Mouse (Mus musculus) brain, adult 2 months (tissue): ENCODE data around the gene Galk2.

Source experiments
- DNase-seq: peaks from one replicate; pipeline ENCODE4 v3.0.0; 2011; ENCODE audit warnings: low read depth, low spot score

The Galk2 gene

DNA sequence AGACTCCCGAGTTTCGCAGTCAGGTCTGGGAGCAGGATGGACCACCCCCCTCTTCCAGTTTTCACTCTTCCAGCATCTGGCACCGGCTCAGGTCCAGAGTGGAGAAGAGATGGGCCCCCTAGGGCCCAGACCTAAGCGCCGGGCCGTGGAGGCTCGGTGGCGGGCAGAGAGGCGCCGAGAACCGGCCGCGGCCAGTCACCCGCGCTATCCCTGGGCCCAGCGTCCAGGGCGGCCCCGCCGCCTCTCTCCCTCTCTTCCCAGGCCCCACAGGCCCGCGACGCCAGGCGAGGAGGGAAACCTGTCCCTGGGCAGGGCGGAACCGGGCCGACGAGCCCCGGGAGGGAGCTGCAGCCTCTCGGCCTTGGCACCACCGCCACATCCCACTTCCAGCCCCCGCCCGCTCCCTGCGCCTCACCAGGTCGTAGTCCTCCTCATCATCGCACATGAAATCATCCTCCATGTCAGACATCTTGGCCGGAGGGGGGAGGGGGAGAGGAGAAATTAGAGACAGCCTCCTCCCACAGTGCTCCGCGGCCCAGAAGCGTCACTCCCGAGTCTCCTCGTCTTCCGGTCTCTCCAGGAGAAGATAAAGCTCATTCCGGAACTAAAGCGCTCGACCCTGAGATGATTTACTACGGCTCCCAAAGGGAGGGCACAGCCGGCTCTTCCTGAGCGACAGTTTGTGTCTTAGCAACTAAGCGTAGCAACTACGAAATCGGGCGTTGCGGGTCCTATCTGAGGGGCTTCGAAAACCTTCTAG is at the start of gene Galk2, which contains the start of gene Cops2:
Gene Galk2 (plus strand): TSS at position 589 of the 760 bp plus-strand sequence.
Gene Cops2 (minus strand): TSS at position 619 of the 760 bp plus-strand sequence.
- peak; percentile 99 for DNase-seq

DNA sequence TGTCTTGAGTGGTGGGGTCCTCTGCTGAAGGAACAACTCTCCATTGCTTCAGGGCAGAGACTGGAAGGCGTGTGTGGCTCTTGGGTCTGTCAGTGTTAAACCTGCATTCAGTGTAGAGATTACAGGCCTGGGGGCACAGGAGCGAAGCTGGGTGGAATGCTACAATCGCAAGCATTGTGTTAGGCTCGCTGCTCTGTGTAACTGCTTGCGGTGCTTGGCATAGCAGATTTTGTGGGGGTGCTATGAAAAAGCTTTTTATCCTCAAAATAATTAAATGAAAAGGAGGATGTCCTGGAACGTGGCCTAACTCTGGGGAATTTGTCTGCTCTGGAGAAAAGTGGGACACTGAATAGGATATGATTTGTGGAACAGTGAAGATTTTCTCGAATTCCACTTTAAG is 49.4 kb upstream of the Galk2 start:
- peak; percentile 90 for DNase-seq

DNA sequence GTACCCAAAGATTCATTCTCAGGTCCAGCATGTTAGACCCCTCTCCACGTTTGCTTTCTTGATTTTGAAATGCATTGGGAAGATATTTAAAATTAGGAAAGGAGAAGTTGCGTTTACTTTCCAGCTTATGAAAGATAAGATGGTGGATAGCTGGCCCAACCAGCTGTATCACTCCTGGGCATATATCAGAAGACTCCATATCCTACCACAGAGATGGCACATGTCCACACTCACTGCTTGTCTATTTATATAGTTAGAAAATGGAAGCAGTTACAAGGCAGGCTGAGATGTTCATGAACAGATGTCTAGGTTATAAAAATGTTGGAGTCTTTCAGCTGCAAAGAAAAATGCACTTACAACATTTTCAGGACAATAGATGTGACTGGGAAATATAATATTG is 47.6 kb upstream of the Galk2 start:
- DNase-seq, result peak; percentile 60

DNA sequence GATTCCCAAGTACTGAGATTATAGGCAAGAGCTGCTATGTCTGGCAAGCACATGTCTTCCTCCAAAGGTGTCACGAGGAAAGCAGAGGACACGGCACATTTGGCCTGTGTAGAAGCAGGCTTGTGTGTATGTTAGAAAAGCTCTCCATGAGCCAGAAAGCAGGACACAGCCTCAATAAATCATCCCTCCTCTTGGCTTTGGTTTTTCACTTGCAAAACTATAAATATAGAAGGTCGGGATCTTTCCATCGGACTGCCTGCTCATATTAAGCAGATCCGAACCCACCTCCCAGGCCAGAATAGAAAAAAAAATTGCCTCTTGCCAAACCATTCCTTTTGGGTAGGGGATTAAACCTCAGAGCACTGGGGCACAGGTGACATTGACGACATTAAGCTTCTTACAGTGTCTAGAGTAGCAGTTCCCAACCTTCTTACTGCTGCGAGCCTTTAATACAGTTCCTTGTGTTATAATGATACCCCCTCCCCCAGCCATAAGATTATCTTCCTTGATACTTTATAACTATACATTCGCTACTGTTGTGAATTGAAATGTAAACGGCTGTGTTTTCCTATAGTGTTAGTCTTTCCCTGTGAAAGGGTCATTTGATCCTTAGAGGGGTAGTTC is 44.8 kb upstream of the Galk2 start:
- no peak for DNase-seq

DNA sequence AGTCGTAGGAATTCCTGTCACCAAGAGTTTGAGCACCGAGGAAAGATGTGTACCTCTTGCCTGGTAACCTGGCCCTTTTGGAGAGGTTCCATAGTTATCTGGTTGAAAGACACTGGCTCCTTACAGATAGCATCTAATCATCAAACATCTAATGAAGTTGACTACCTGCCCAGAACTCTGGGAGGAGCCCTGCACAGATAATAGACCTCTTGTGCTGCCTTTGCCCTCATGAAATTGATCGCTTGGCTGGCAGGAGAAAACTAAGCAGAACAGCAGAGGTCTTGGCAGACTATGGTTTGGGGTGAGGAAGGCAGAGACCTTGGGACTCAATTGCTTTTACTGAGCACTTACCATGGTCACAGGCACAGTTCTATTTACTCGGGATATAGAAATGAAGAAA is 38.5 kb upstream of the Galk2 start:
- DNase-seq, result no peak

DNA sequence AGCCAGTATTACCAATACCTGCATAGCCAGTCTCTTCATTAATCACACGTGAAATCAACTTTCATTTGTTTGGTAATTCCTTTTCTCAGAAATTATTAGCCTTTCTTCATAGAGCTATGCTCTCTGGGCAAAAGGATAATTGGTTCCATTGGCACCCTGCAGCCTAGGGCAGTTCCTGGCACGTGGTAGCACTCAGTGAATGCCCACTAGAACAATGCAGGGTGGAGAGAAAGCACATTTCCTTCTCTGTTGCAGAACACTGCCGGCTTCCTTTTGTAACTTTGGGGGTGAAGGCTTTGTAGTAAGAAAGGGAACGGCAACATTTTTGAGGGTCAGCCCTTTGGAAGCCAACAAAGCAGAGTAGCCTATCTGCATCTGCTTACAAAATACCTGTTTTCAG is 32.7 kb upstream of the Galk2 start:
- DNase-seq, result peak; percentile 63

DNA sequence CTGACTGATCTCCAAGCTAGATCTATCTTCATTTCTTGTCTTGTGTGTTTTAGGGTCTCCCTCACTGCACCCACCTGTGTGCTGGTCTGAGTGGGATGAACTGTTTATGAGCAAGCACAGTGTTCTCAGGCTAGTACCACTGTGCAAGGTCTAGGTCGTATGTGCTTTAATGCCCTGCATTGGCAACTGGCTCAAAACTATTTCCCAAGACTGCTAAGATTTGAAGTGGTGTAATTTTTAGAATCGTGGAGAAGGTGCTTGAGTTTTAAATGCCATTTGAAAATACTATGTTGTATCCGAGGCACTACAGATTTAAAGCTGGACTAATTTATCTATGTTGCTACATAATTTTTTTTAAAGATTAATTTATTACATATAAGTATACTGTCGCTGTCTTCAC is 31.0 kb upstream of the Galk2 start:
- DNase-seq, result no peak

DNA sequence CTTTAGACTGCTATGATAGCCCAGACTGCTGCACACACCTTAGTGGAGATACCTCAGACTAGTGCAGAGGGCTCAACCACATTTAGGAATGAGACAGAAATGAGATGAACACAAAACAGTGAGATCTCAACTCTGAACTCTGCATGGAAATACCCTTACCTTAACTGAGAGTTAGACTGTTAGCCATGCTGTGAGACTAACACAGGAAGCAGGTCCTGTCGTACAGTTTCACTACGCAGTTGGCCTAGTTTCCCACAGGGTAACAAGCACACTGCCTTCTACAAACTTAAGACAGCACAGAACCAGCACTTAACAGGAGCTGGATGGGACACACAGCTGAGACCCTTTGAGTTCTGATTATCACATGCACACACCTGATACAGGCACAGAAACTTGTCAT is 29.0 kb upstream of the Galk2 start:
- DNase-seq, result no peak

DNA sequence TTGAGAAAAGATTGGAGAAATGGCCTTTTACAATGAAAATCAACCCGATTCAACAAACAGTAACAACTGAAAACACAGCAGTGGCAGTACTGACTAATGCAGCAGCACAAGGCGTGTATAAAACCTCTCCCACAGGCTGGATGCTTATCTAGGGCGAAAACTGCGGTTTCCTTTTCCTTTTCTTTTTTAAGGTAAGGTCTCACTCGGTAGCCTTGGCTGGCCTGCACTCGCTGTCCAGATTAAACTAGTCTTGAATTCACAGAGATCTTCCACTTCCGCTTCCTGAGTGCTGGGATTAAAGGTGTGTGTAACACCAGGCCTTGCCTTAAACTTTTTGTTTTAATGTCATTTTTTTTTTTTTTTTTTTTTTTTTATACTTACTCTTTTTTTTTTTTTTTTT is 20.8 kb upstream of the Galk2 start:
- no peak for DNase-seq

DNA sequence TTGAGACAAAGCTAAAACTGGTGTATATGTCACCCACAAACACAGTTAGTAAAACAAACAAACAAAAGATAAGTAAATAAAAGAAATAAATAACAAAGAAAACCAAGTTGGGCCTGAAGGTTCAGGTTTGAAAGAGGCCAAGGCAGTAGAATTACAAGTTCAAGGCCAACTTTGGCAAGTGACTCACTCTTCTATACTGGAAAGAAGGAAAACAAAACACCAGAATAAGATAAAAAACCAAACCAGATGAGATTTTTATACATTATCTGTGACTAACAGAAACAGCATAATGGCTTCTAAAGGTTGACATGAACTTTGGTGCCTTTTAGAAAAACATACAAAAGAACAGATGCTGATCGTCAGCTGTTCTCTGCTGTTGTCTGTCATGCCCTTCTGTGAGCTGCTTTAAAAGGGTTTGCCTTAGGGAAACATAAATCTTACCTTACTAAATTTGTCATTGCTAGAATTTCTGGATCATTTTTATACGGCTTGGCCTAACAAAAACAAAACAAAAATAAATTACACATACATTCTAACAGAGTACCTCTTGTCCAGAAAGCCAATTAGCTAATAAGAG is 20.1 kb upstream of the Galk2 start:
- no peak for DNase-seq

DNA sequence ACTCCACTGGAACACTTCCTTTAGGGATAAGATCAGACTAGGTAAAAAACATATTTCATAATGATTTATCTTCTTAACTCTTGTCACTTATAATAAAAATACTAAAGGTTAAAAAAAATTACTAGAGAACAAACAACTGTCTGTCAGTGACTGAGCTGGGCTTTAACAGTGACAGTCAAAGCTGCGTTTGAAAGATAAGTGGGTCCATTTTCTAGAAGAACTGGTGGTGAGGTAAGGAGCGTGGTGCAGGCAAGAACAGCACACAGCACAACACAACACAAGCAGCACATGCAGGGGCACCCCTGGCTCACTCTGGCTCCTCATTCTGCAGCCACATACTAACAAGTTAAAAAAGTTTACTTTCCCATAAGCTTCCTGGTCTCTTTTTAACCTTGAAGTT is 7.7 kb upstream of the Galk2 start:
- DNase-seq, result no peak

DNA sequence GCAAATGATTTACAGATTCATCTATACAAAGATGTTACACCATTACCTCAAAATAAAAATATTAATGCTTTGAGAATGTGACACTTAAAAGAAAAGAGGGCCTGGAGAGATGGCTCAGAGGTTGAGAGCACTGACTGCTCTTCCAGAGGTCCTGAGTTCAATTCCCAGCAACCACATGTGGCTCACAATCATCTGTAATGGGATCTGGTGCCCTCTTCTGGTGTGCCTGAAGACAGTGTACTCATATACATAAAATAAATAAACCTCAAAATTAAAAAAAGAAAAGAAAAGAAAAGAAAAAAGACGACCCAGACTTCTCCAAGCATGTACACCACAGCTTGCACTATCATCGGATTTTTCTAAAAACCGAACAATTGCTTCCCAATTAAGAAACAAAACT is 1.2 kb upstream of the Galk2 start:
- DNase-seq, result no peak

DNA sequence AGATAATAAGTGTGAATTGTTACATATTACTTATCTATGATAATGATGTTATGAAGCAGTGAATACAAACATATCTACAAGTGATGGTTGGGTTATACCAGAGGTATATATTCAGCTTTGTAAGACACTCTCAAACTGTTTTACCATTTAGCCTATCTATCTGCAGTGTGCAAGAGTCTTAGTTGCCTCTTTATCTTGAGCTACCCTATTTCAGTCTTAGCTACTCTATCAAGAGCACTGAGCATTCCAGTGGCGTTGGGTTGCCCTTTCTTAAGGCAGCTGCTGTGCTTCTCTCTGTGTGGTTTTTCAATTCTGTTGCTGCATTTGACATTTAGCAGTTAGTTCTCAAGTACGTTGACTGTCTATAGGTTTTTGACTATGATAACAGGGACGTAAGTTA is 4.9 kb downstream of the Galk2 start:
- no peak for DNase-seq

DNA sequence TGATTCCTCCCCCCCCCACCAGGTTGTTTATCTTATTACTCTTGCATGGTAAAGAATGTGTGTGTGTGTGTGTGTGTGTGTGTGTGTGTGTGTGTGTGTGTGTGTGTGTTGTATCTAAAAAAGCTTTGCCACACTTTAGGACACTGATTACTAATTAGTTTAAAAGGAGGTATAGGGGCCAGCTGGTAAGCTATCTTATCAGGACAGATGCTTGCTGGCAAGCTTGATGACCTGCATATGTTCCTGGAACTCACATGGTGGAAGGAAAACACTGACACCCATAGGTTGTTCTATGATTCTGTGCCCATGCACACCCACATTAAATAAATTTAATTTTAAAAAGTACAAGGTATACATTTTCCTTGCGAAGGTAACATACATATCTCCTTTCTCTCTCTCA is 5.6 kb downstream of the Galk2 start:
- no peak for DNase-seq

DNA sequence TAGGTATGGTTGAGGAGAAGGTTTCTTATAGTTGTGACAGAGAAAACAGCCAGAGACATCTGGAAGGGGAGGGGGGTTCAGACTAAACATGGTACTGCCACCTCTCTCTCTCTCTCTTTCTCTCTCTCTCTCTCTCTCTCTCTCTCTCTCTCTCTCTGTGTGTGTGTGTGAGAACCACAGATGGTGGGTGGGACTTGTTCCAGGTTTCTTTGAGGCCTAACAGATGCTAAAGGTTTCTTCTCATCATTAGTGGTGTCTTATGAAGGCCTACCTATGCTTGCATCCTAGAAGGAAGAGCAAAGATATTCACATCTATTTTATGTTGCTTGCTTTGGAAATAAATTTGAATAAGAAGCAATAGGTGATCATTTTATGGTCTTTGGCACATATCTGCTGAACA is 6.7 kb downstream of the Galk2 start:
- DNase-seq, result peak; percentile 29

DNA sequence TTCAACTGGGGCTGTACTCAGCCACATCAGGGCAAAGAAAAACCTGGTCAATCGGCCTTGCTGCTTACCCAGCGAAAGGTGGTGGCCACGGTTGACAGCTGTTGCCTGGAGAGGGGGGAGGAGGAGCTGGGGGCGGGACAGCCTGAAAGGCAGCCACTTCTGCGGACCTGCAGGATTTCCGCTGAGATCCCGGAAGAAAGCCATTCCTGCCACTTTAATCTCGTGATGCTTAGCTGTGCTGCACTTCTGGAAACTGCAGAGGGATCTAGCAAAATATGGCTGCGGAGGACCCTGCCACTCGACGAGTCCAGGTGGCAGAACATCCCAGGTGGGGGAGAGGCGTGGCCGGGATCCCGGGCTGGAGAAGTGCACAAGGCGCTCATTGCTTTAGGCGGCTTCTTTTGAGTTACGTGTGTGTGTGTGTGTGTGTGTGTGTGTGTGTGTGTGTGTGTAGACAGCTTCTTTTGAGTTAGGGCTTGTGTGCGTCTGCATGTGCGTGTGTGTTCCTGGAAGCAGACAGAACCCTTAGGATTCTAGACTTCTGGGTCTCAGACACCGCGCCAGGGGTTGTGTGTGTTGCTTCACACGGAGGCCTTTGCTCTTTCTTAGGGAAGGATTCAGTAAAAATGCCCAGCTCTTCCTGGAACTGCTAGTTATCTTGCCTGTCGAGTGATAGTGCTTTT is 7.3 kb downstream of the Galk2 start:
- DNase-seq, result peak; percentile 85

DNA sequence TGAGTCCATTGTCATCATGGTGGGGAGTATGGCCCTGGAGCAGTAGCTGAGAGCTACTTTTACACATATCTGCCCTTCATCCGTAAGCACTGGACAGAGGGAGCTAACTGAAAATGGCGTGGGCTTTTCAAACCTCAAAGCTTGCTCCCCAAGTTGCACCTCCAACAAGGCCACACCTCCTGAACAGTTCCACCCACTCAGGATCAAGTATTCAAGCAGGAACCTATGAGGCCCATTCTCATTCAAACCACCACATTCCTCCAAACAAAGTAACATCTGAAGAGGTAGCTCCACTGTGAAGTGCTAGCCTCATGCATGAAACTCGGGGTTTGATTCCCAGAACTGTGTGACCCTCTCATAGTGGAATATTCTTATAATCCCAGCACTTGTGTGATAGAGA is 9.4 kb downstream of the Galk2 start:
- no peak for DNase-seq

DNA sequence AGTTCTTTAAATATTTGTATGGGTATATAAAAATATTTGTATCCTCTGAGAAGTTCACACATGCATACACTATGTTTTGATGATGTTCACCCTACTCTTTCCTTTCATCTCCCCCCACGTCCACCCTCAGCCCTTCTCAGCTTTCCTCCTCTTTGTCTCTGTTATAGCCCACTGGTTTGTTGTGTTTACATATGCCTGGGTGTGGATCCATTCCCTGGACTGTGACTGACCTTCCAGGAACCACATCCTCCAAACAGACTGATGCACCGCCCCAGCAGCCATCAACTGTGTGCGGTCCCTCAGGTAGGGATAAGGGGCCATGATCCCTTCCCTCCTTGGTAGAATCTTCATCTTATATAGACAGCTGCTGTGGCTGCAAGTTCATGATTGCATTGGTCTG is 11.2 kb downstream of the Galk2 start:
- DNase-seq, result no peak

DNA sequence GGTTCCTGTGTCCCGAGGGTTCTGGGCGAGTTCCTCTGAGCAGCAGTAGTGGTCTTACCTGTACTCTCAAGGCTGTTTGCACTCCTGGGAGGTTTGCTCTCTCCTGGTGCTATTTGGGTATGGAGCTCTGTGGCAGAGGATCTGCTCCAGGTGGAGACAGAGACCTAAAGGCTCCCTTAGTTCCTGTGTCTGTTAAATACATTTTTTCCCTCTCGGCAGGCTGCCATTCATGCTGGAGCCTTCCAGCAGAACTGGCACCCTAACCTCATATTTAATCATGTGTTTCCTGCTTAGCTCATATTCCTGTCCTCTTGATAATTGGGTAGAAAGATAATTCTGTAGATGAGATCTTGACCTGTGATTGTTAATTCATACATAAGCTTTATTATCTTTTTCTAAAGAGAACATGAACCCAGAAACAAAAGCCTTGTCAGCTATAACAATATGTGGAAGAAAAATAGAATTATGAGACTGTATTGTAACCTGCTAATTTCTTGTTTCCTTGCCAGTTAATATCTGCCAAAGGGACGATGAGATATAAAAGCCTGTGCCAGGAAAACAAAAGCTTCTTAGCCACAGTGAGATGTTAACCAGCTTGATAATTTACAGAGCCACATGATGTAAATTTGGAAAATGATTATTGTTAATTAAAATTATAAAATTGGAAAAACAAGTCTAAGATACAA is 27.1 kb downstream of the Galk2 start:
- peak; percentile 73 for DNase-seq

DNA sequence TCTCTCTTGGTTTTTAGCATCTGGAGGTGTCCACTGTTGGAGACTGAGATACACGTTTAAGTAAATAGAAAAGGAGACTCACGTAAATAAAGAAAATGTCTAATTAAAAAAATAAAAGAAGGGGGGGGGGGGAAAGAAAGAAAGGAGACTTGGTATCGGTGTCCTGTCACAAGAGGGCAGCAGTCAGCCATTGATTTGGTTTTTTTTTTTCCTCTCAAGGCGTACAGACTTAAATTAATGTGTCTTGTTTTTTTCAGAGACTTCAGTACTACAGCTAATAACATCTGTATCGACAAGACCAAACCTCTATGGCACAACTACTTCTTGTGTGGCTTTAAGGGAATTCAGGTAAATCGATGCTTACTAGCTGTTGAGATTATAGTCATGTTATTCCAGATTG is 34.2 kb downstream of the Galk2 start:
- DNase-seq, result peak; percentile 69

DNA sequence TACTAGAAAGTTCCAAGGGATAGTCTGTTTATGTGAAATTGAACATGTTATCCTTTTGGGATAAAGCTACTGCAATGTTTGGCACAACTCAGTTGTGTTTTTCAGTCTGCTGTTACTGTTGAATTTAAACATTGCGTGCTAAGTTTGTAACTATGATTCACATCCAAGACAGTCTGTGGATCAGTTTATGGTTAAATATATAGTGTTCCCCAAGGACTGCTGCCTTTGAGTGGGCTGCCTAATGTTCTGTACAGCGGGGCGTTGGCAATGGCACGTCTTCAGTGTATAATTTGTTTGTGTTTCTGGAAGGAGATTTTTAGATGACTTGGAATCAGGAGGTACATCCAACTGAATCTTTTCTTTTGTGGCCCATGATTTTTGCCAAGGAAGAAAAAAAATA is 36.2 kb downstream of the Galk2 start:
- peak; percentile 43 for DNase-seq

DNA sequence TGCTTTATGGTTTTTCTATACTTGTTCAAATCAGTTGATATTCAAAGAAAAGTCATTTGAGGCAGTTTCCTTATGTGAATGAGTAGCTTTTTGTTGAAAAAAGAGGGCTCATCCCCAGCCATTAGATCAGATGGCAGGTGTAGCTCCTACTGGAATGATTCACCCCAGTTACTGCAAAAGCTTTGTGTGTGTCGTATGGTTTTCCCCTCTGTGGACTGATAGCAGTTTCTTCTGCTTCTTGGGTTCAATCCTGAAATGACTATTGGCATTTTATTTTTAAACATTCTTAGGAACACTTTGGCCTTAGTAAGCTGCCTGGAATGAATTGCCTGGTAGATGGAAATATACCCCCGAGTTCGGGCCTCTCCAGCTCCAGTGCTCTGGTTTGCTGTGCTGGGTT is 37.4 kb downstream of the Galk2 start:
- DNase-seq, result no peak
